Mouse (Mus musculus): ENCODE results near the gene Cdc7. TPM values are rescaled to one million over a fixed set of nuclear protein-coding genes. Genes with fewer than 3 reads are reported as not detected.

Cdc7 gene
- polyA plus RNA-seq, 1 experiment from 2014 or later, result 35.2 TPM

DNA sequence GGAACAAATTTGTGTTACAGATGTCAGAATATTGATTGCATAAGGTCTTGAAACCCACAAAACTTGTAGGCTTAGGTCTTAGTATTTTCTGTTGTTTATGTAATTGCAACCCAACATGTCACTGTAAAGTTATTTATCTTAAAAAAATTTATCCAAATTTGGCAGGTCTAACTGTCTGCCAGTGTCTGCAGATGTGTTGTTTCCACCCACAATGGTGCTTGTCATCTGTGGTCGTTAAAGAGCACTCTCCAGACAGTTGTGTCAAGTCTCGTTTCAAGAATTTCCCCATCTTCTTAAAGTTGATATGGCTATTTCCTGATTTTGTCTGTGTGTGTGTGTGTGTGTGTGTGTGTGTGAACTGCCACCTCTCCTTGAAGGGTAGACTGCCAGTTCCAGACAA lies 21.5 kb downstream of the Cdc7 start:
- 53% methylated on average over 2 of the region's 2 CpGs for WGBS
- no peak overlapping the region for H3K4me3 ChIP-seq (ENCODE audit: low read depth, low read length)
- no peaks in the 10 kb centered on the region for H3K4me1 ChIP-seq (ENCODE audit: control insufficient read depth, insufficient read depth, low read length)
- no peak overlapping the region for H3K4me2 ChIP-seq (ENCODE audit: low read length)
- H3K36me3 ChIP-seq (ENCODE audit: control insufficient read depth, insufficient read depth, low read length), result peaks cover 31% of the 10 kb centered on the region
- no peaks in the 10 kb centered on the region for H3K9me3 ChIP-seq (replicated peaks; ENCODE audit: control insufficient read depth, low read length)
- H3K27ac ChIP-seq (ENCODE audit: low read depth, low read length), result no peak overlapping the region
- DNase-seq (ENCODE audit: low spot score) (no peak), ATAC-seq (no peak)
- H3K27me3 ChIP-seq (replicated peaks; ENCODE audit: control insufficient read depth, insufficient read depth, low read length), result no peaks in the 10 kb centered on the region
- H3K9ac ChIP-seq (ENCODE audit: low read length), result no peak overlapping the region

- ATAC-seq, result no peak
- no peaks in the 10 kb centered on the region for H3K9me3 ChIP-seq (replicated peaks; ENCODE audit: control insufficient read depth, low read length)
- H3K27ac ChIP-seq (ENCODE audit: low read depth, low read length), result no peak overlapping the region
- 78% methylated on average over 8 of the region's 8 CpGs for WGBS
- no peak for DNase-seq (ENCODE audit: low spot score)
- H3K4me3 ChIP-seq (ENCODE audit: low read depth, low read length), result no peak overlapping the region
- H3K27me3 ChIP-seq (replicated peaks; ENCODE audit: control insufficient read depth, insufficient read depth, low read length), result no peaks in the 10 kb centered on the region
- no peaks in the 10 kb centered on the region for H3K4me1 ChIP-seq (ENCODE audit: control insufficient read depth, insufficient read depth, low read length)
- H3K4me2 ChIP-seq (ENCODE audit: low read length), result no peak overlapping the region
- no peak overlapping the region for H3K9ac ChIP-seq (ENCODE audit: low read length)
- H3K36me3 ChIP-seq (ENCODE audit: control insufficient read depth, insufficient read depth, low read length), result peaks cover 5% of the 10 kb centered on the region
Measured at GRCm38 (mm10) chr5:106989181-106989580, 25.1 kb downstream of the Cdc7 start.

GRCm38 (mm10) chr5:106989786-106990185 lies 25.7 kb downstream of the Cdc7 start:
- 80% methylated on average over 12 of the region's 12 CpGs for WGBS
- H3K4me2 ChIP-seq (ENCODE audit: low read length), result no peak overlapping the region
- H3K36me3 ChIP-seq (ENCODE audit: control insufficient read depth, insufficient read depth, low read length), result no peaks in the 10 kb centered on the region
- ATAC-seq, result no peak
- no peaks in the 10 kb centered on the region for H3K9me3 ChIP-seq (replicated peaks; ENCODE audit: control insufficient read depth, low read length)
- DNase-seq (ENCODE audit: low spot score), result no peak
- no peaks in the 10 kb centered on the region for H3K4me1 ChIP-seq (ENCODE audit: control insufficient read depth, insufficient read depth, low read length)
- H3K27me3 ChIP-seq (replicated peaks; ENCODE audit: control insufficient read depth, insufficient read depth, low read length), result no peaks in the 10 kb centered on the region
- no peak overlapping the region for H3K9ac ChIP-seq (ENCODE audit: low read length)
- H3K27ac ChIP-seq (ENCODE audit: low read depth, low read length), result no peak overlapping the region
- no peak overlapping the region for H3K4me3 ChIP-seq (ENCODE audit: low read depth, low read length)

DNA sequence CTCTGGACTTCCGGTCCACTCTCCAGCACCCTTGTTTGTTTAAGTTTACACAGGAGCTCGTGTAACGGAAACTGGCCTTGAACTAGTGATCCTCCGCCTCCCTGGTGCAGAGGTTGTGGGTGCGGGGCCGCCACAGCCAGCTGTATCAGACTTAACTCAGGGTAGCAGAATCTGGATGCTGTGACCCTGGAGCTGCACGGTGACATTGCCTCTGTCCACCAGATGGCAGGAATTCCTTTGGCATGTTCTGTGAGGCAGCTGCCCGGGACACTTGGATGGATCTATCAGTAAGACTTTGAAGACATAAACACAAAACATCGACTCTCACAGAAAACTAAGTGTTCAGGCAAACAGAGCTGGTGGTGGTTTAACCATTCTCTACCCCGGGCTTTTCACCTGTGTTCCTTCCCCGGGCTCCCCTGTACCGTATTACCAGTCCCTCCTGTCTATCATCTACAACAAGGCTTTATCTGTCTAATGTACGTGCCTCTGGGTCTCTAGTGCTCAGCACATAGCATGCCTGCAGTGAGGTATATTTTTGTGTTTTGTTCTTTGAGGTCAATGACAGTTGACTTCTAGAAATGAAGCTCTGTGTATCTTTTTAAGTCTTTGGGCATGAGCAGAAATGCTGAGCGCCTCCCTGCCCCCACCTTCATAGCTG lies 26.6 kb downstream of the Cdc7 start:
- Histone ChIP-seq H3K9ac (ENCODE audit: low read length) (no peak overlapping the region), H3K27me3 (replicated peaks; ENCODE audit: control insufficient read depth, insufficient read depth, low read length) (no peaks in the 10 kb centered on the region), H3K9me3 (replicated peaks; ENCODE audit: control insufficient read depth, low read length) (no peaks in the 10 kb centered on the region), H3K4me2 (ENCODE audit: low read length) (no peak overlapping the region), H3K27ac (ENCODE audit: low read depth, low read length) (no peak overlapping the region), H3K4me1 (ENCODE audit: control insufficient read depth, insufficient read depth, low read length) (no peaks in the 10 kb centered on the region), H3K36me3 (ENCODE audit: control insufficient read depth, insufficient read depth, low read length) (no peaks in the 10 kb centered on the region), H3K4me3 (ENCODE audit: low read depth, low read length) (no peak overlapping the region)
- DNase-seq (ENCODE audit: low spot score), result peak; percentile 67
- ATAC-seq, result peak; percentile 55; the same call in 1 of the 2 replicates
- 55% methylated on average over 14 of the region's 14 CpGs for WGBS

DNA sequence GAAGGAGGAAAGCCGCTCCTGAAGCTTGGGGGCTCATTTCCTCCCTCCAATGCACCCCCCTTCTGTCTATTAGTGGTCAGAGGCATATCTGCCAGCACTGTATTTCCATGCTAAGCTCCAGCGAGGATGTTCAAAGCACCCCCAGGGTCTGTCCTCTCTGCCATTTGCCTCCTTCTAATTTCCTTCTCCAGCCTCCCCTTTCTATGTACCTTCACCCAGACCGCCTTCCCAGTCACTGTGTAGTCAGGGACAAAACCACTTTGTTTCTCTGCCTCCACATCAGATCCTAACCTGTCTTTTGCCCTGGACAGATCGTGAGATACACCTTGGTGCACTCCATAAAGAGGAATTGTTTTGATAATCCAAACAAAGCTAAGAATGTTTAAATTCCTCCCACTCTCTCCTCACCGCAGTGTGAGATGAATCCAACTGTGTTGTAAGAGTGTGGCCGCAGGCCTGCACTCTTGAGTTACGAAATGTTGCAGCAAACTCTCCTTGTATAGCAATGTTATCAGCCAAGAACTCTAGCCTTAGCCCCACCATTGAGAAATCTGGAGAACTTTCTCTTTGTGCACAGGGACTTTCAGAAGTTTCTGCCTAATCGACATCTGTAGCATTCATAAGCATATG lies 27.3 kb downstream of the Cdc7 start:
- Histone ChIP-seq H3K9ac (ENCODE audit: low read length) (no peak overlapping the region), H3K4me2 (ENCODE audit: low read length) (no peak overlapping the region), H3K36me3 (ENCODE audit: control insufficient read depth, insufficient read depth, low read length) (no peaks in the 10 kb centered on the region), H3K9me3 (replicated peaks; ENCODE audit: control insufficient read depth, low read length) (no peaks in the 10 kb centered on the region), H3K4me3 (ENCODE audit: low read depth, low read length) (no peak overlapping the region), H3K27ac (ENCODE audit: low read depth, low read length) (no peak overlapping the region), H3K27me3 (replicated peaks; ENCODE audit: control insufficient read depth, insufficient read depth, low read length) (no peaks in the 10 kb centered on the region), H3K4me1 (ENCODE audit: control insufficient read depth, insufficient read depth, low read length) (no peaks in the 10 kb centered on the region)
- DNase-seq (ENCODE audit: low spot score) (no peak), ATAC-seq (no peak)
- WGBS, result 78% methylated on average over 8 of the region's 8 CpGs

DNA sequence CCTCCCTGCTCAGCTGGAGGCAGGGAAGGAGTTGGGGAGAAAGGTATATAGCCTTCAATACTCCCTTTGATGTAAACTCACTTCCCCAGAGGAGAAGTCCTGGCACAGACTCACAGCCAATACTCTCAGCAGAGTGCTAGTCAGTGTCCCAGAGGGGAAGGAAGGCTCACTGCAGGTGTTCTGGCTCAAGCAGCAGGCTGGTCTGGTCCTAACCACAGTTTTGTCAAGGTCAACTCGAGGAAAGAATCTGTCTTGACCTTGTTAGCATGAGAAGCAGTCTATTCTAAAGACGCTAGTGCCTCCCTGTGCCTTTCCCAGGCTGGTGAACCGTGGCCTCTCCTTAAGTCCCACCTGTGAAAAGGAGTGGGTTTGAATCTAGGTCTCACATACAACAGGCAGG lies 30.6 kb downstream of the Cdc7 start:
- Histone ChIP-seq H3K4me2 (ENCODE audit: low read length) (no peak overlapping the region), H3K4me3 (ENCODE audit: low read depth, low read length) (no peak overlapping the region), H3K27me3 (replicated peaks; ENCODE audit: control insufficient read depth, insufficient read depth, low read length) (no peaks in the 10 kb centered on the region), H3K4me1 (ENCODE audit: control insufficient read depth, insufficient read depth, low read length) (no peaks in the 10 kb centered on the region), H3K27ac (ENCODE audit: low read depth, low read length) (no peak overlapping the region), H3K36me3 (ENCODE audit: control insufficient read depth, insufficient read depth, low read length) (no peaks in the 10 kb centered on the region), H3K9me3 (replicated peaks; ENCODE audit: control insufficient read depth, low read length) (no peaks in the 10 kb centered on the region), H3K9ac (ENCODE audit: low read length) (no peak overlapping the region)
- DNase-seq (ENCODE audit: low spot score) (no peak), ATAC-seq (no peak)
- WGBS, result 25% methylated on average over 3 of the region's 3 CpGs

GRCm38 (mm10) chr5:106995886-106996538 lies 31.9 kb downstream of the Cdc7 start:
- Histone ChIP-seq H3K27me3 (replicated peaks; ENCODE audit: control insufficient read depth, insufficient read depth, low read length) (no peaks in the 10 kb centered on the region), H3K4me2 (ENCODE audit: low read length) (no peak overlapping the region), H3K36me3 (ENCODE audit: control insufficient read depth, insufficient read depth, low read length) (no peaks in the 10 kb centered on the region), H3K27ac (ENCODE audit: low read depth, low read length) (no peak overlapping the region), H3K4me3 (ENCODE audit: low read depth, low read length) (no peak overlapping the region), H3K9me3 (replicated peaks; ENCODE audit: control insufficient read depth, low read length) (no peaks in the 10 kb centered on the region), H3K4me1 (ENCODE audit: control insufficient read depth, insufficient read depth, low read length) (no peaks in the 10 kb centered on the region), H3K9ac (ENCODE audit: low read length) (no peak overlapping the region)
- DNase-seq (ENCODE audit: low spot score), result peak; percentile 74
- ATAC-seq, result no peak
- WGBS, result 44% methylated on average over 5 of the region's 5 CpGs

DNA sequence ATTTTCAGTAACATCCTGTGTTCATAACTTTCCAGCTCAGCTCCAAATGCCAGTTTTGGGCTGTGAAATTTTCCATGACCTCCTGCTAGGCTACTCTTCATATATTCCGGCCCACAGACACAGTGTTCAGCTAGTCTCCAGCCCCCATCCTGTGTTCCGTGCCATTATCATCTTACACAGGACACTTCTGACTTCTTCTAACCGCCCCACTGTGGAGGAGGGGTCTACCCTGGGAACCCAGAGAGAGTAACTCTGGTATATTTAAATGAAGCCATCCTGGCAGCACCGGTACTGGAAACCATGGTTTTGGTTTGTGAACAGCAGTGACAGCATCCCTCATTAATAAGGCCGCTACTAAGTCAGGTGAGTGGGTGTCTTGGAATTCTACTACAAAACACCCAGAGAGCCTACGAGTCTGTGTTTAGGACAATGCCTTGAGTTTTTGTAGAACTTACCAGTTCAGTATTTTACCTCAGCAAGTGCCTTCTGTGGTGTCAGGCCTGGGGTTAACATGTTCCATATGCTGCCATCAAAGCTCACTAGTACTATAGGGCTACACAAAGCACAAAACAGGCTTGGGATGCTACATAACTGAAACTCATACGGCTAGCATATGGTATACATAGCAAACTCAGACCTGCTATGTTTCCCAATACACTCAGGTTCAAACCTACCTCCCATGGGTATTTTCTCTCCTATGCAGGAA lies 32.6 kb downstream of the Cdc7 start:
- WGBS, result 77% methylated on average over 7 of the region's 7 CpGs

More for the DNA sequence above, 32.6 kb downstream of the Cdc7 start:
- Histone ChIP-seq H3K4me2 (ENCODE audit: low read length) (no peak overlapping the region), H3K9me3 (replicated peaks; ENCODE audit: control insufficient read depth, low read length) (no peaks in the 10 kb centered on the region), H3K36me3 (ENCODE audit: control insufficient read depth, insufficient read depth, low read length) (no peaks in the 10 kb centered on the region), H3K27me3 (replicated peaks; ENCODE audit: control insufficient read depth, insufficient read depth, low read length) (no peaks in the 10 kb centered on the region), H3K4me1 (ENCODE audit: control insufficient read depth, insufficient read depth, low read length) (0 out of 2 replicates have a peak, but pooled peaks cover under 1% of the 10 kb centered on the region), H3K27ac (ENCODE audit: low read depth, low read length) (no peak overlapping the region), H3K9ac (ENCODE audit: low read length) (no peak overlapping the region), H3K4me3 (ENCODE audit: low read depth, low read length) (no peak overlapping the region)
- ATAC-seq (no peak), DNase-seq (ENCODE audit: low spot score) (no peak)
